ENCODE assay signal across 11 mouse cellular contexts in the genomic region with DNA sequence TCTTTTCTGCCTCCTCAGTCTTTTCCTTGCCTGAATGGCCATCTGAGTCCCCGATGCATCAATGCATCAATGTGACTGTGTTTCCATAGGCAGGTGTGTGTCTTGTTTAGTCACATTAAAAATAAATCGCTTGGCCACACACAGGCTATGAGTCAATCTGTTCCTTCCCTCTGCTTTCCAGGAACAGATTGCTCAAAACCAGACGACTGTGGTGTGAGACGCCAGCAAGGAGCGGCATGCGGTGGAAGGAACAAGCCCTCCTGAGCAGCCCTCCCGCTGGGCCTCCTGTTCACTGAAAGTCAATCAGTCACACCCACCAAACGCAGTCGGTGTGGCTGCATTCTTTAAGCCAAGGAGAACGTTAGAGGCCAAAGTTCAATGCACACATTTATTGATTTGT. TPM values are rescaled to one million over a fixed set of nuclear protein-coding genes. Genes with fewer than 3 reads are reported as not detected.
DNase-seq lines count a peak whose midpoint lies in the region; ATAC-seq and TF ChIP-seq lines count a peak whose summit lies in the region.
"Had no signal": no experiment of that assay in that cellular context is flagged by ENCODE, and none has a peak within 500 bp of the region (broad histone marks: within the 10 kb centered on the region; RNA-seq: fewer than 3 reads in every experiment).

No protein-coding gene starts in this region.

- DNase-seq in lung, postnatal 0 days (ENCODE audit: low spot score), result peak; percentile 60
- DNase-seq in lung, postnatal 10 days, result no peak
- peak; percentile 58 to 67 for DNase-seq in cerebellum, adult 18-20 months
- peak; percentile 3 for DNase-seq in induced T-regulatory cell, adult 2 months (ENCODE audit: low read depth)
- peak; percentile 43 for DNase-seq in right cerebral cortex, postnatal 4 days
- no peak for DNase-seq in B cell, adult 2 months
- DNase-seq in adrenal gland, adult 18-20 months (ENCODE audit: low spot score in 2 of 2), result no peak
- DNase-seq in yolk sac, embryonic 10.5 days (ENCODE audit: low spot score), result no peak
- DNase-seq: adrenal gland, postnatal 14 days; lung, adult 2 months had no signal

- no peaks in the 10 kb centered on the region for H3K4me1 ChIP-seq in lung, postnatal 0 days (ENCODE audit: insufficient read depth, low read depth, low read length)

- H3K27ac ChIP-seq in lung, postnatal 0 days (ENCODE audit: low read length), result no peak overlapping the region

- ATAC-seq in lung, postnatal 0 days, result peak; percentile 41

- H3K27me3 ChIP-seq in lung, postnatal 0 days (replicated peaks; ENCODE audit: insufficient read depth, low read length), result no peaks in the 10 kb centered on the region

- WGBS in lung, postnatal 0 days, result 16% methylated on average over 10 of the region's 10 CpGs

- no peak for TF ChIP-seq CTCF in lung, postnatal 0 days (IDR thresholded peaks at IDR 0.05)

- H3K9me3 ChIP-seq in lung, postnatal 0 days (ENCODE audit: low read length), result no peaks in the 10 kb centered on the region

- H3K36me3 ChIP-seq in lung, postnatal 0 days (ENCODE audit: insufficient read depth, low read length), result no peaks in the 10 kb centered on the region

- H3K4me3 ChIP-seq in lung, postnatal 0 days (ENCODE audit: low read depth, low read length), result no peak overlapping the region

- no peak for TF ChIP-seq EP300 in lung, postnatal 0 days (IDR thresholded peaks at IDR 0.05)

- no peak overlapping the region for H3K9ac ChIP-seq in lung, postnatal 0 days (replicated peaks; ENCODE audit: low read depth)

- H3K4me2 ChIP-seq in lung, postnatal 0 days (replicated peaks; ENCODE audit: low read depth, low read length), result no peak overlapping the region

RNA-seq across cellular contexts. Expression of a gene that starts 59.5 kb away (rescaled TPM):
- polyA plus RNA-seq in lung, postnatal 0 days (2015; fragmentation: Nextera tagmentation; extraction: Ambion mirVana), result not detected in 2 replicates
- not detected for total RNA-seq in adrenal gland, adult 18-20 months (2021)
- total RNA-seq: adrenal gland, postnatal 14 days had no signal
- polyA plus RNA-seq: heart, embryonic 14.5 days; lung, adult 2 months had no signal

Comparison
In these comparisons a context has a peak if more than half of its experiments do, and no peak if none do; other contexts are left out.
1. DNase-seq: peak in lung, postnatal 0 days (single experiment), cerebellum, adult 18-20 months (2 of 2), induced T-regulatory cell, adult 2 months (single experiment) and right cerebral cortex, postnatal 4 days (single experiment); none in lung, postnatal 10 days (single experiment), B cell, adult 2 months (0 of 2), adrenal gland, adult 18-20 months (0 of 2) and yolk sac, embryonic 10.5 days (single experiment).